Mouse (Mus musculus): ENCODE measurements around the gene Fam198b. TPM values are rescaled to one million over a fixed set of nuclear protein-coding genes. Genes with fewer than 3 reads are reported as not detected.

The Fam198b gene
- total RNA-seq (2014; rRNA removed) = 1.3 and 2.1 TPM in 2 replicates
- 0.87 and 1.1 TPM in 2 replicates for polyA plus RNA-seq (2015; fragmentation: Nextera tagmentation; extraction: Ambion mirVana)

DNA sequence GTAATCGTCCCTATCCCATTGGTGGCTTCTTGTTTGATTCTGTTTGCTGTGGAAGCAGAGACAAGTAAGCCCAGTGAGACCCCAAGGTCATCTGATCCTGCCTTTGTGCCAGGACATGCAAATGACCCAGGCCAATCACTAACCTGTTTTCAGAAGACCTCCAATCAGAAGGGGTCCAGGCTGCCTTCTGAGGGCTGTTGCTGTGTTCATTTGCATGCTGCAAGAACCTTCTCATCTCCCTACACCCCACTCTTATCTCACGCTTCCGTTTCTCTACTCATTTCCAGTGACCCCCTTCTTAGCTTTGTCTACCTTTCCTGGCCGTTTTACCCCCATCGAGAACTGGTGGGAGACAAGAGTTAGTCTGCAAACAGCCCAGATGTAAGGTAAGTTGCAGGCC is at the start of gene Fam198b:
TSS of gene Fam198b (plus strand) at position 229 of the 400 bp plus-strand sequence.
- H3K4me2 ChIP-seq (ENCODE audit: low read depth) = peak within 1 kb of the TSS; percentile 24; the same call in 1 of the 2 replicates

DNA sequence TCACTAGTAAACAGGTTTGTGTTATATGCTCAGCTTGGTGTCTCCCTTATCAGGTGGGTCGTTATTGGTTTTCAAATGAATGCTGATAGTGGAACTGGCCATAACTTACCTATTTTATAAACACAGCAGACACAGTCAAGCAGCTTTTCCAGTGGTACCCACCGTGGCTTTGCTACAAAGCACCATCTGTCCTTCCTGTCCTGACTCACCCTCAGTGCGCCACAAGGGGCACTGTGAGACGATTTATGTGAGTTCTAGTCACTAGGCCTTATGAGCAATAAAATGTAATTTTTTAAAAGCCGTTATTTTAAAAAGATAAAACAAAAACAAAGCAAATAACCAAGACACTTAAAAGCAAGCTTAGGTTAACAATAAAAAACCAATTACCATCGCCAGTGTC is 45.6 kb upstream of the Fam198b start:
- no peak overlapping the region for H3K27ac ChIP-seq (ENCODE audit: low read depth, low read length)
- no peak overlapping the region for H3K9ac ChIP-seq
- 49% methylated on average over 6 of the region's 6 CpGs for WGBS
- TF ChIP-seq CTCF (IDR thresholded peaks at IDR 0.05; ENCODE audit: low read depth) = peak; percentile 56
- no peak overlapping the region for H3K4me2 ChIP-seq (ENCODE audit: low read depth)
- H3K4me3 ChIP-seq (ENCODE audit: low read depth, low read length) = no peak overlapping the region
- no peaks in the 10 kb centered on the region; the same call in 1 of the 2 replicates for H3K4me1 ChIP-seq (ENCODE audit: insufficient read depth)
- no peaks in the 10 kb centered on the region for H3K36me3 ChIP-seq (ENCODE audit: insufficient read depth)
- ATAC-seq (0 out of 2 replicates have a peak, but pooled peaks have one; percentile 30), DNase-seq (peak; percentile 50)
- H3K9me3 ChIP-seq (ENCODE audit: low read length) = no peaks in the 10 kb centered on the region
- H3K27me3 ChIP-seq (ENCODE audit: insufficient read depth, low read length) = no peaks in the 10 kb centered on the region

More for the DNA sequence above, at the start of gene Fam198b:
- WGBS = 66% methylated on average over 5 of the region's 5 CpGs
- no peak within 1 kb of the TSS for H3K9ac ChIP-seq
- H3K4me3 ChIP-seq (ENCODE audit: low read depth, low read length) = no peak within 1 kb of the TSS
- H3K9me3 ChIP-seq (ENCODE audit: low read length) = no peaks in the 10 kb centered on the region
- TF ChIP-seq CTCF (IDR thresholded peaks at IDR 0.05; ENCODE audit: low read depth) = no peak
- no peaks in the 10 kb centered on the region for H3K27me3 ChIP-seq (ENCODE audit: insufficient read depth, low read length)
- no peak for ATAC-seq
- DNase-seq = no peak
- no peaks in the 10 kb centered on the region for H3K36me3 ChIP-seq (ENCODE audit: insufficient read depth)
- 0 out of 2 replicates have a peak, but pooled peaks cover 12% of the 10 kb centered on the region for H3K4me1 ChIP-seq (ENCODE audit: insufficient read depth)
- no peak within 1 kb of the TSS for H3K27ac ChIP-seq (ENCODE audit: low read depth, low read length)

DNA sequence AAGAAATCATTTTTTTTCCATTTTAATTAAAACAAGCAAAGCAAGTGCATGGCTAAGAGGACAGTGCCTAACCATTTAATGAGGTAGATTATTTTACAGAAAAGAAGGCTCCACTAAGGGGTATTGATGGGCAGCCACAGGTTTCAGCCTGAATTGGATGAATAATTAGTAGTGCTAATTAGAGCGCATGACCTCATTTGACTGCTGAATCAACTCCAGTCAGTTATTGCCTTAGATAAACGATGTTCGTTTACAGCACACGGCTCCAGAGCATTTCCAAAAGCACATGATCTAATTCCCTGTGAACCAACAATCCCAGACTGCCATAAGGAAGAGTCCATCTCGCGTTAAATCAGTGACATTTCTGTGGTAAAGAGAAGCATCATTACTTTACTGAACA is 42.9 kb upstream of the Fam198b start:
- TF ChIP-seq CTCF (IDR thresholded peaks at IDR 0.05; ENCODE audit: low read depth) = no peak
- Histone ChIP-seq H3K9ac (no peak overlapping the region), H3K36me3 (ENCODE audit: insufficient read depth) (no peaks in the 10 kb centered on the region), H3K4me2 (ENCODE audit: low read depth) (peak overlapping the region; percentile 79; the same call in 1 of the 2 replicates), H3K4me1 (ENCODE audit: insufficient read depth) (no peaks in the 10 kb centered on the region; the same call in 1 of the 2 replicates), H3K27ac (ENCODE audit: low read depth, low read length) (no peak overlapping the region), H3K27me3 (ENCODE audit: insufficient read depth, low read length) (no peaks in the 10 kb centered on the region), H3K9me3 (ENCODE audit: low read length) (no peaks in the 10 kb centered on the region), H3K4me3 (ENCODE audit: low read depth, low read length) (no peak overlapping the region)
- ATAC-seq = no peak
- no peak for DNase-seq
- WGBS = 25% methylated on average over 6 of the region's 6 CpGs

DNA sequence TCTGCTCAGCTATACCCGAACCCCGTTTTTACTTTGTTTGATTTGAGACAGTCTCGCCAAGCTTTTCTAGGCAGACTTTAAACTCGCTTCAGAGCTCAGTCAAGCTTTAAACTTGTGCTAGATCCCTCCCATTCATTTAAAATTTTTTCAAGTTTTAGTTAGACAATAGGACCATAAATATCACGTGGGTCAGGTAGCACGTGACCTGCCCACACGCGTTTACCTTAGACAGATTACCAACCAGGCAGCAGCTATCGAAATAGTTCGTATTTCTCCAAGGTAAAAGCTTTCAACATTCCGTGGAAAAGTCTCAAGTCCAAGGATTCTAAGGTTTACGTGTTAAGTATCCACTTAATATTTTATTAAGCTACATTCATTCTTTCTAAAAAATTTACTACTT is 42.2 kb upstream of the Fam198b start:
- no peak overlapping the region for H3K27ac ChIP-seq (ENCODE audit: low read depth, low read length)
- peak; percentile 30 for DNase-seq
- peak overlapping the region; percentile 47 for H3K4me3 ChIP-seq (ENCODE audit: low read depth, low read length)
- no peaks in the 10 kb centered on the region for H3K36me3 ChIP-seq (ENCODE audit: insufficient read depth)
- WGBS = 9% methylated on average over 12 of the region's 12 CpGs
- ATAC-seq = peak; percentile 65
- H3K4me1 ChIP-seq (ENCODE audit: insufficient read depth) = no peaks in the 10 kb centered on the region; the same call in 1 of the 2 replicates
- H3K9ac ChIP-seq = 0 out of 2 replicates have a peak overlapping the region, but pooled peaks have one; percentile 31
- no peak for TF ChIP-seq CTCF (IDR thresholded peaks at IDR 0.05; ENCODE audit: low read depth)
- peak overlapping the region; percentile 79 for H3K4me2 ChIP-seq (ENCODE audit: low read depth)
- H3K27me3 ChIP-seq (ENCODE audit: insufficient read depth, low read length) = no peaks in the 10 kb centered on the region
- no peaks in the 10 kb centered on the region for H3K9me3 ChIP-seq (ENCODE audit: low read length)

DNA sequence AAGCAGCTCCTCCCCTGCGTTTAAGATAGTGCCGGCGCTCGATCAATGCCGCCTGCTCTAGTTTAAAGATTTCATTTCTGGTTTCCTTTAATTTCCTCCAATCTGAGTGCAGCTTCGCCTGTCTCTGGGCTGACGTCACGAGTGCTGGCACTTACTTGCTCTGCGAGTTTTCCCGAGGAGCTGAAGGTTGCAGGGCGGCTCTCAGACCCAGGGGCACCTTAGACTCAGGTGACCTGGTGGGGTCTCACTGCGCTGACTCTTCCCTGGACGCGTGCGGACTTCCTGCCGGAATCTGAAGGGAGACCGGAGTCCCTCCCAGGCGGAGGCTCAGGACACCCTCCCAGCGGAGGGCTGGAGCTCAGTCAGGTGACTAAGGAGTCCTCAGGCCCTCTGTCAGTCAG is 41.7 kb upstream of the Fam198b start:
- Histone ChIP-seq H3K4me1 (ENCODE audit: insufficient read depth) (no peaks in the 10 kb centered on the region; the same call in 1 of the 2 replicates), H3K27ac (ENCODE audit: low read depth, low read length) (no peak overlapping the region), H3K9me3 (ENCODE audit: low read length) (no peaks in the 10 kb centered on the region), H3K4me2 (ENCODE audit: low read depth) (peak overlapping the region; percentile 79), H3K4me3 (ENCODE audit: low read depth, low read length) (peak overlapping the region; percentile 47), H3K36me3 (ENCODE audit: insufficient read depth) (no peaks in the 10 kb centered on the region), H3K9ac (peak overlapping the region; percentile 31; the same call in 1 of the 2 replicates), H3K27me3 (ENCODE audit: insufficient read depth, low read length) (no peaks in the 10 kb centered on the region)
- WGBS = under 1% methylated on average over 19 of the region's 19 CpGs
- ATAC-seq (peak; percentile 91), DNase-seq (peak; percentile 80)
- no peak for TF ChIP-seq CTCF (IDR thresholded peaks at IDR 0.05; ENCODE audit: low read depth)

DNA sequence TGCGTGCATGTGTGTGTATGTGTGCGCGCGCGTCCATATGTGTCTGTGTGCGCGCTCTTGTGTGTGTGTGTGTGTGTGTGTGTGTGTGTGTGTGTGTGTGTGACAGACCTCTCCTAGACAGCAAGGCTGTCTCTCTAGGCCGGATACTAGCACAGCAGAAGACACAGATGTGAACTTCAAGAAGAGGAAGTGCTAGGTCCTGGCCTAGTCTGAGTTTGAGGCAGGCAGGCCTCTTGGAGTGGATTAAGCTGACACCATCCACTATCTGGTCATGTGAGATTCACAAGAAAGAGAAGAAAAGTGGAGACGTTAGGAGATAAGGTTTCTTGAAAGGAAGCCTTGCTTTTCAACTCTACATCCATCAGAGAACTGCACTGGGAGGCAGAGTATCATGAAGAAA is 40.3 kb upstream of the Fam198b start:
- H3K4me2 ChIP-seq (ENCODE audit: low read depth) = no peak overlapping the region
- DNase-seq (no peak), ATAC-seq (no peak)
- H3K9me3 ChIP-seq (ENCODE audit: low read length) = no peaks in the 10 kb centered on the region
- no peak overlapping the region for H3K4me3 ChIP-seq (ENCODE audit: low read depth, low read length)
- no peak overlapping the region for H3K27ac ChIP-seq (ENCODE audit: low read depth, low read length)
- 92% methylated on average over 9 of the region's 9 CpGs for WGBS
- H3K4me1 ChIP-seq (ENCODE audit: insufficient read depth) = no peaks in the 10 kb centered on the region
- no peaks in the 10 kb centered on the region for H3K27me3 ChIP-seq (ENCODE audit: insufficient read depth, low read length)
- no peak overlapping the region for H3K9ac ChIP-seq
- no peaks in the 10 kb centered on the region for H3K36me3 ChIP-seq (ENCODE audit: insufficient read depth)
- TF ChIP-seq CTCF (IDR thresholded peaks at IDR 0.05; ENCODE audit: low read depth) = no peak

DNA sequence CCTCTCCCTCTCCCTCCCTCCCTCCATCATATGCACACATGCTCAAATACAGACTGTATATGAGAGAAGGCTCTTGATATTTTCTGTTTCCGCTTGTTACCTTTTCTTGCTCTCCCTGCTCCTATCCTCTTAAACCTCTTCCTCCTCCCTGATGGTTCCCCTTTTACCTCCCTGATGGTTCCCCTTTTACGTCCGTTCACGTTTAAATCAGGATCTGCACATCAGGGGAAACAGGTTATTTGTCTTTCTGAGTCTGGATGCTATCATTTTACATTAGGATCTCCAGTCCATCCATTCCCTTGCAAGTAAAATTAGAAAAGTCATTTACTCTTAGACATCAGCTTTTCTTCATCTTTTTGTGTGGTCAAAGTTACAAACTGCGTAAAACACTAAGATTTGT is 37.7 kb upstream of the Fam198b start:
- Histone ChIP-seq H3K9me3 (ENCODE audit: low read length) (no peaks in the 10 kb centered on the region), H3K27ac (ENCODE audit: low read depth, low read length) (no peak overlapping the region), H3K27me3 (ENCODE audit: insufficient read depth, low read length) (no peaks in the 10 kb centered on the region), H3K9ac (no peak overlapping the region), H3K4me2 (ENCODE audit: low read depth) (no peak overlapping the region), H3K36me3 (ENCODE audit: insufficient read depth) (no peaks in the 10 kb centered on the region), H3K4me1 (ENCODE audit: insufficient read depth) (no peaks in the 10 kb centered on the region), H3K4me3 (ENCODE audit: low read depth, low read length) (no peak overlapping the region)
- 87% methylated on average over 5 of the region's 5 CpGs for WGBS
- DNase-seq (no peak), ATAC-seq (no peak)
- no peak for TF ChIP-seq CTCF (IDR thresholded peaks at IDR 0.05; ENCODE audit: low read depth)

Data from forebrain, postnatal 0 days (tissue).